In the genomic region with DNA sequence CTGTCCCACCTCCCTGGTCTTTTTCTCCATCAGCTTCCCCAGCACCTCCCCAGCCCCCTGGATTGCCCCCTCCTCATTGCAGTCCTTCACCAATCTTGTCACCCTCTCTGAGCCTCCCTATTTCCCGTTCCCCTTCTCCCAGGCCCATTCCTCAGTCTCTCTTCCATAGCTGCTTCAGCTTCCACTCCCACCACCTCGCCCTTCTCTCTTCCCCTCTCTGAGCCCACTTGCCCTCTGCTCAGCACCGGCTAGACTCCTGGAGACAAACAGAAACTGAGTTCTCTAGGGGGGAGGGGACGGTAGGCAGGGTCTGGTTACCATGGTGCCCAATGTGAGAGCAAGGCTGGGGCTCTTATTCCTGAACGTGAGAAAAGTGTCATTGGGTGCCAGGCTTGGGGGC, we compare ENCODE assay signal across 8 mouse cellular contexts. TPM values are rescaled to one million over a fixed set of nuclear protein-coding genes. Genes with fewer than 3 reads are reported as not detected.
A peak's percentile ranks its signal among the peaks of the same experiment; 100 is the strongest.
DNase-seq lines count a peak whose midpoint lies in the region; ATAC-seq lines count a peak whose summit lies in the region.

No protein-coding gene starts in this region.

- no peaks in the 10 kb centered on the region for H3K27me3 ChIP-seq in liver, embryonic 11.5 days (replicated peaks; ENCODE audit: control insufficient read depth, insufficient read depth, low read length)
- no peaks in the 10 kb centered on the region for H3K27me3 ChIP-seq in hindbrain, embryonic 16.5 days (replicated peaks; ENCODE audit: control insufficient read depth, insufficient read depth, low read length)
- H3K27me3 ChIP-seq in neural tube, embryonic 11.5 days (ENCODE audit: control insufficient read depth, insufficient read depth, low read length), result no peaks in the 10 kb centered on the region

- peak overlapping the region; percentile 61 for H3K4me3 ChIP-seq in liver, embryonic 11.5 days (ENCODE audit: low read depth, low read length)
- H3K4me3 ChIP-seq in hindbrain, embryonic 16.5 days (ENCODE audit: low read length), result peak overlapping the region; percentile 65
- peak overlapping the region; percentile 43 for H3K4me3 ChIP-seq in neural tube, embryonic 11.5 days (ENCODE audit: low read depth, low read length)

- no peaks in the 10 kb centered on the region for H3K36me3 ChIP-seq in liver, embryonic 11.5 days (ENCODE audit: control insufficient read depth, insufficient read depth, low read length)
- H3K36me3 ChIP-seq in hindbrain, embryonic 16.5 days (ENCODE audit: control insufficient read depth, insufficient read depth, low read length), result no peaks in the 10 kb centered on the region
- H3K36me3 ChIP-seq in neural tube, embryonic 11.5 days (ENCODE audit: control insufficient read depth, insufficient read depth, low read length), result no peaks in the 10 kb centered on the region

- 8% methylated on average over 5 of the region's 5 CpGs for WGBS in liver, embryonic 11.5 days
- under 1% methylated on average over 5 of the region's 5 CpGs for WGBS in hindbrain, embryonic 16.5 days
- 2% methylated on average over 5 of the region's 5 CpGs for WGBS in neural tube, embryonic 11.5 days

- peak overlapping the region; percentile 71; the same call in 1 of the 2 replicates for H3K9ac ChIP-seq in liver, embryonic 11.5 days (ENCODE audit: low read depth, low read length)
- H3K9ac ChIP-seq in hindbrain, embryonic 16.5 days (ENCODE audit: low read depth, low read length), result peak overlapping the region; percentile 79
- H3K9ac ChIP-seq in neural tube, embryonic 11.5 days (ENCODE audit: low read length), result peak overlapping the region; percentile 37

- peak overlapping the region; percentile 79 for H3K4me2 ChIP-seq in liver, embryonic 11.5 days
- H3K4me2 ChIP-seq in hindbrain, embryonic 16.5 days (ENCODE audit: low read length), result peak overlapping the region; percentile 94
- peak overlapping the region; percentile 64 for H3K4me2 ChIP-seq in neural tube, embryonic 11.5 days (ENCODE audit: low read depth)

- DNase-seq in liver, embryonic 11.5 days (ENCODE audit: low spot score), result no peak
- no peak for DNase-seq in liver
- DNase-seq in embryo, embryonic 11 days, result peak; percentile 73
- peak; percentile 49 for DNase-seq in neural tube, embryonic 11.5 days (ENCODE audit: low spot score)
- no peak for DNase-seq in right cerebral cortex, postnatal 14 days
- DNase-seq in urinary bladder, postnatal 36 days (ENCODE audit: low spot score in 2 of 2), result no peak

- no peak overlapping the region for H3K27ac ChIP-seq in liver, embryonic 11.5 days (ENCODE audit: low read depth, low read length)
- peak overlapping the region; percentile 88 for H3K27ac ChIP-seq in hindbrain, embryonic 16.5 days (ENCODE audit: low read depth, low read length)
- peak overlapping the region; percentile 45; the same call in 1 of the 2 replicates for H3K27ac ChIP-seq in neural tube, embryonic 11.5 days (ENCODE audit: low read depth, low read length)

- H3K9me3 ChIP-seq in liver, embryonic 11.5 days (ENCODE audit: control insufficient read depth, low read length), result no peaks in the 10 kb centered on the region
- H3K9me3 ChIP-seq in hindbrain, embryonic 16.5 days (ENCODE audit: control insufficient read depth, low read length), result no peaks in the 10 kb centered on the region
- H3K9me3 ChIP-seq in neural tube, embryonic 11.5 days (ENCODE audit: control insufficient read depth, low read length), result no peaks in the 10 kb centered on the region

- no peak for ATAC-seq in liver, embryonic 11.5 days (replicated peaks; ENCODE audit: low FRiP score)
- peak; percentile 15 for ATAC-seq in hindbrain, embryonic 16.5 days
- ATAC-seq in neural tube, embryonic 11.5 days (ENCODE audit: insufficient read depth, low FRiP score, low TSS enrichment), result peak; percentile 64
- no peak for ATAC-seq in monocyte, adult 5-6 weeks (replicated peaks; ENCODE audit: insufficient number of reproducible peaks, low FRiP score, low TSS enrichment, poor library complexity, severe bottlenecking)

- H3K4me1 ChIP-seq in liver, embryonic 11.5 days (replicated peaks; ENCODE audit: control insufficient read depth, insufficient read depth, low read length), result peaks cover 8% of the 10 kb centered on the region; the same call in 1 of the 2 replicates
- H3K4me1 ChIP-seq in hindbrain, embryonic 16.5 days (ENCODE audit: control insufficient read depth, insufficient read depth, low read depth, low read length), result peaks cover 15% of the 10 kb centered on the region
- peaks cover 5% of the 10 kb centered on the region for H3K4me1 ChIP-seq in neural tube, embryonic 11.5 days (ENCODE audit: control insufficient read depth, insufficient read depth, low read length)

RNA-seq across cellular contexts. Expression of a gene that starts 9.1 kb away (rescaled TPM):
- 0.35 and 0.40 TPM in 2 replicates for polyA plus RNA-seq in liver, embryonic 11.5 days (2014; fragmentation: Nextera tagmentation; extraction: Ambion mirVana)
- polyA plus RNA-seq in hindbrain, embryonic 16.5 days (2015; fragmentation: Nextera tagmentation; extraction: Ambion mirVana), result 74.8 and 75.6 TPM in 2 replicates
- 2.9 and 3.7 TPM in 2 replicates for polyA plus RNA-seq in neural tube, embryonic 11.5 days (2014; fragmentation: Nextera tagmentation; extraction: Ambion mirVana)
- not detected in 3 replicates for total RNA-seq in monocyte, adult 5-6 weeks (2017)

RNA-seq across cellular contexts. Expression of a gene that starts 10.9 kb away (rescaled TPM):
- polyA plus RNA-seq in liver, embryonic 11.5 days (2014; fragmentation: Nextera tagmentation; extraction: Ambion mirVana), result 0.83 and 0.93 TPM in 2 replicates
- polyA plus RNA-seq in hindbrain, embryonic 16.5 days (2015; fragmentation: Nextera tagmentation; extraction: Ambion mirVana), result 3.6 and 3.8 TPM in 2 replicates
- polyA plus RNA-seq in neural tube, embryonic 11.5 days (2014; fragmentation: Nextera tagmentation; extraction: Ambion mirVana), result 1.0 and 1.1 TPM in 2 replicates
- total RNA-seq in monocyte, adult 5-6 weeks (2017), result 3.5 TPM in 1 of 3 replicates, not detected in the others

RNA-seq across cellular contexts. Expression of a gene that starts 54.1 kb away (rescaled TPM):
- 0.25 and 0.52 TPM in 2 replicates for polyA plus RNA-seq in liver, embryonic 11.5 days (2014; fragmentation: Nextera tagmentation; extraction: Ambion mirVana)
- 12.4 and 12.6 TPM in 2 replicates for polyA plus RNA-seq in hindbrain, embryonic 16.5 days (2015; fragmentation: Nextera tagmentation; extraction: Ambion mirVana)
- polyA plus RNA-seq in neural tube, embryonic 11.5 days (2014; fragmentation: Nextera tagmentation; extraction: Ambion mirVana), result 7.4 and 8.0 TPM in 2 replicates
- not detected in 3 replicates for total RNA-seq in monocyte, adult 5-6 weeks (2017)

Comparison
In these comparisons a context has a peak if more than half of its experiments do, and no peak if none do; other contexts are left out.
1. ATAC-seq: peak in hindbrain, embryonic 16.5 days (single experiment) and neural tube, embryonic 11.5 days (single experiment); none in liver, embryonic 11.5 days (single experiment) and monocyte, adult 5-6 weeks (single experiment).
2. DNase-seq: peak in embryo, embryonic 11 days (single experiment) and neural tube, embryonic 11.5 days (single experiment); none in liver, embryonic 11.5 days (single experiment), liver (single experiment), right cerebral cortex, postnatal 14 days (single experiment) and urinary bladder, postnatal 36 days (0 of 2).
3. RNA of a gene that starts 9.1 kb away (polyA plus RNA-seq): 74.8 to 75.6 TPM in hindbrain, embryonic 16.5 days; 2.9 to 3.7 TPM in neural tube, embryonic 11.5 days and 0.35 to 0.40 TPM in liver, embryonic 11.5 days; every median in the first group is over 10 times any median in the second.
4. Peak in every context shown above with its lines, with median percentiles within 50 percentile points of each other: H3K4me2 ChIP-seq, H3K4me3 ChIP-seq and H3K9ac ChIP-seq.